Mouse (Mus musculus) CH12.LX (cell line): Measurements from ENCODE around the gene Ccr1l1. TPM values are rescaled to one million over a fixed set of nuclear protein-coding genes. Genes with fewer than 3 reads are reported as not detected.
A peak's percentile ranks its signal among the peaks of the same experiment; 100 is the strongest.

Source experiments
- DNase-seq: peaks from one replicate; pipeline ENCODE4 v3.0.0-alpha.2; 2013; ENCODE audit errors: extremely low read depth
- H3K27ac ChIP-seq: 2 replicates; pipeline ENCODE4 v1.5.1; 2012; ENCODE audit warnings: low read depth, mild to moderate bottlenecking, control low read depth, moderate library complexity; ENCODE audit not compliant: insufficient read depth
- H3K27me3 ChIP-seq: replicated peaks from 2 replicates; pipeline ENCODE3; 2012; ENCODE audit warnings: inconsistent platforms
- H3K36me3 ChIP-seq, 2 experiments: replicated peaks in 1 of 2; 2 replicates each; pipeline versions ENCODE3 to v1.6.1; 2012; ENCODE audit warnings: inconsistent platforms in 1 of 2, low read length in 1 of 2, mild to moderate bottlenecking in 1 of 2, mixed read lengths in 1 of 2, moderate library complexity in 1 of 2; ENCODE audit not compliant: control insufficient read depth in 1 of 2, insufficient read depth in 1 of 2
- H3K4me1 ChIP-seq, 2 experiments: 2 replicates each; pipeline ENCODE4 v1.6.1; 2012; ENCODE audit warnings: inconsistent platforms in 1 of 2, moderate library complexity in 1 of 2; ENCODE audit not compliant: insufficient read depth in 2 of 2, control insufficient read depth in 1 of 2
- H3K4me2 ChIP-seq: 2 replicates; pipeline ENCODE4 v1.6.1; 2012; ENCODE audit warnings: low read depth, mild to moderate bottlenecking, control low read depth; ENCODE audit not compliant: poor library complexity, insufficient read depth, severe bottlenecking
- H3K4me3 ChIP-seq, 3 experiments: fragments of 150-350 bp in 1 of 3; sonication (generic) in 1 of 3; replicated peaks in 1 of 3; 2 replicates each; pipeline versions ENCODE3 to v1.5.1; 2011 to 2012; ENCODE audit warnings: low read depth in 2 of 3, low read length in 2 of 3, mild to moderate bottlenecking in 2 of 3, moderate library complexity in 2 of 3, control low read depth in 1 of 3, improper control_type of control experiment in 1 of 3, inconsistent platforms in 1 of 3, mixed read lengths in 1 of 3; ENCODE audit not compliant: poor library complexity in 1 of 3
- H3K79me2 ChIP-seq: replicated peaks from 2 replicates; pipeline ENCODE4 v1.6.1; 2012; ENCODE audit warnings: mild to moderate bottlenecking, moderate library complexity; ENCODE audit not compliant: control insufficient read depth, poor library complexity, insufficient read depth, severe bottlenecking; ENCODE audit errors: extremely low read depth
- H3K9ac ChIP-seq: 2 replicates; pipeline ENCODE4 v1.6.1; 2012; ENCODE audit warnings: low read depth, mild to moderate bottlenecking, control low read depth, moderate library complexity; ENCODE audit not compliant: insufficient read depth
- H3K9me3 ChIP-seq: replicated peaks from 2 replicates; pipeline ENCODE3; 2012; ENCODE audit warnings: low read length, inconsistent platforms, mixed read lengths
- BHLHE40 ChIP-seq: IDR thresholded peaks from 2 replicates; pipeline ENCODE4 v1.6.1; 2011; ENCODE audit warnings: mild to moderate bottlenecking, low read depth, low read length, improper control_type of control experiment
- CTCF ChIP-seq, 2 experiments: IDR thresholded peaks in 1 of 2; conservative IDR thresholded peaks in 1 of 2; 2 replicates each; pipeline ENCODE4 v1.5.1; 2011 to 2012; ENCODE audit warnings: low read depth in 2 of 2, low read length in 2 of 2, improper control_type of control experiment in 1 of 2, inconsistent platforms in 1 of 2, mild to moderate bottlenecking in 1 of 2, moderate library complexity in 1 of 2
- E2F4 ChIP-seq: IDR thresholded peaks from 2 replicates; pipeline ENCODE4 v1.6.1; 2011; ENCODE audit warnings: low read depth, low read length, improper control_type of control experiment; ENCODE audit not compliant: insufficient replicate concordance
- EP300 ChIP-seq: IDR thresholded peaks from 2 replicates; pipeline ENCODE4 v1.6.1; 2011; ENCODE audit warnings: low read length, improper control_type of control experiment
- ETS1 ChIP-seq: conservative IDR thresholded peaks from 2 replicates; pipeline ENCODE4 v1.6.1; 2012; ENCODE audit warnings: low read depth, mild to moderate bottlenecking, inconsistent platforms, low read length, improper control_type of control experiment, moderate library complexity
- GABPA ChIP-seq: IDR thresholded peaks from 2 replicates; pipeline ENCODE4 v1.6.1; 2012; ENCODE audit warnings: low read depth, low read length, improper control_type of control experiment, inconsistent platforms; ENCODE audit not compliant: insufficient replicate concordance
- IRF4 ChIP-seq: IDR thresholded peaks from 2 replicates; pipeline ENCODE4 v1.6.1; 2014; ENCODE audit warnings: low read depth, mild to moderate bottlenecking, inconsistent platforms, low read length, improper control_type of control experiment
- JUN ChIP-seq: IDR thresholded peaks from 2 replicates; pipeline ENCODE4 v1.6.1; 2011; ENCODE audit warnings: low read depth, mild to moderate bottlenecking, low read length, improper control_type of control experiment, moderate library complexity; ENCODE audit not compliant: insufficient read depth
- JUND ChIP-seq: conservative IDR thresholded peaks from 2 replicates; pipeline ENCODE4 v1.6.1; 2011; ENCODE audit warnings: low read depth, low read length, improper control_type of control experiment
- KAT2A ChIP-seq: IDR thresholded peaks from 2 replicates; pipeline ENCODE4 v1.6.1; 2012; ENCODE audit warnings: low read length, improper control_type of control experiment, inconsistent platforms; ENCODE audit not compliant: insufficient replicate concordance
- MAFK ChIP-seq: IDR thresholded peaks from 2 replicates; pipeline ENCODE4 v1.6.1; 2011; ENCODE audit warnings: low read length, improper control_type of control experiment; ENCODE audit not compliant: insufficient replicate concordance
- MAX ChIP-seq: IDR thresholded peaks from 2 replicates; pipeline ENCODE4 v1.6.1; 2011; ENCODE audit warnings: low read length, improper control_type of control experiment
- MAZ ChIP-seq: IDR thresholded peaks from 2 replicates; pipeline ENCODE4 v1.6.1; 2012; ENCODE audit warnings: low read depth, mild to moderate bottlenecking, inconsistent platforms, low read length, improper control_type of control experiment, moderate library complexity
- MEF2A ChIP-seq: IDR thresholded peaks from 2 replicates; pipeline ENCODE4 v1.6.1; 2014; ENCODE audit warnings: low read depth, mild to moderate bottlenecking, inconsistent platforms, low read length, improper control_type of control experiment, borderline replicate concordance
- MYC ChIP-seq: IDR thresholded peaks from 2 replicates; pipeline ENCODE4 v1.6.1; 2011; ENCODE audit warnings: low read depth, mild to moderate bottlenecking, improper control_type of control experiment, low read length
- POLR2A ChIP-seq: IDR thresholded peaks from 2 replicates; pipeline ENCODE4 v1.6.1; 2011; ENCODE audit warnings: low read depth, mild to moderate bottlenecking, improper control_type of control experiment, low read length
- RAD21 ChIP-seq: IDR thresholded peaks from 2 replicates; pipeline ENCODE4 v1.6.1; 2011; ENCODE audit warnings: low read depth, mild to moderate bottlenecking, low read length, improper control_type of control experiment, moderate library complexity
- SIN3A ChIP-seq: IDR thresholded peaks from 2 replicates; pipeline ENCODE4 v1.6.1; 2012; ENCODE audit warnings: low read length, improper control_type of control experiment, inconsistent platforms
- SMC3 ChIP-seq: IDR thresholded peaks from 2 replicates; pipeline ENCODE4 v1.6.1; 2011; ENCODE audit warnings: low read depth, low read length, improper control_type of control experiment
- TCF12 ChIP-seq: IDR thresholded peaks from 2 replicates; pipeline ENCODE4 v1.6.1; 2014; ENCODE audit warnings: low read depth, mild to moderate bottlenecking, inconsistent platforms, low read length, improper control_type of control experiment
- UBTF ChIP-seq: IDR thresholded peaks from 2 replicates; pipeline ENCODE4 v1.6.1; 2012; ENCODE audit warnings: low read depth, mild to moderate bottlenecking, inconsistent platforms, low read length, improper control_type of control experiment, moderate library complexity
- ZC3H11A ChIP-seq: IDR thresholded peaks from 2 replicates; pipeline ENCODE4 v1.6.1; 2012; ENCODE audit warnings: low read depth, mild to moderate bottlenecking, inconsistent platforms, low read length, improper control_type of control experiment
- ZKSCAN1 ChIP-seq: IDR thresholded peaks from 2 replicates; pipeline ENCODE4 v1.6.1; 2012; ENCODE audit warnings: low read depth, inconsistent platforms, low read length, improper control_type of control experiment, borderline replicate concordance
- ZMIZ1 ChIP-seq: IDR thresholded peaks from 2 replicates; pipeline ENCODE4 v1.6.1; 2012; ENCODE audit warnings: low read depth, mild to moderate bottlenecking, inconsistent platforms, low read length, improper control_type of control experiment
- dilution Hi-C: fragments of 300-500 bp; cut with MboI; formaldehyde crosslinking; loops from 2 replicates; pipeline ENCODE4 v1.14.3; 2020; ENCODE audit warnings: low sequenced_read_pairs; ENCODE audit not compliant: extremely low pct_unique_long_range_greater_than_20kb, extremely low pct_ligation_motif_present
- in situ Hi-C: fragments of 300-500 bp; cut with MboI; formaldehyde crosslinking; loops from 3 replicates; pipeline ENCODE4 v1.14.3; 2019; ENCODE audit warnings: low sequenced_read_pairs, low pct_ligation_motif_present, low pct_unique_long_range_greater_than_20kb, mixed read lengths
- polyA plus RNA-seq: library from polyadenylated mRNA; unstranded; fragments of >175 nt; gene quantifications from 2 replicates; pipeline ENCODE4 v1.2.1, GENCODE M21; 2012; ENCODE audit warnings: low read depth; ENCODE audit not compliant: insufficient read length
- total RNA-seq, 2 experiments: library from RNA; depleted of rRNA; stranded (reverse); fragments of 300-350 nt in 1 of 2; fragments of >200 nt in 1 of 2; gene quantifications; 2 replicates each; pipeline ENCODE4 v1.2.3; 2012 to 2014

Ccr1l1 gene
- total and polyA plus RNA-seq, 3 experiments: 0.08 TPM; not detected in 2

GRCm38 (mm10) chr9:123935776-123936175 is 42.4 kb downstream of the Ccr1l1 start:
- no peak for DNase-seq
- Histone ChIP-seq H3K4me3 (no peak overlapping the region), H3K79me2 (no peaks in the 10 kb centered on the region)
- TF ChIP-seq MYC (no peak), MEF2A (0 out of 2 replicates have a peak, but pooled peaks have one; percentile 24), RAD21 (no peak), MAFK (no peak), E2F4 (0 out of 2 replicates have a peak, but pooled peaks have one; percentile 23), POLR2A (no peak), ZC3H11A (no peak), GABPA (no peak), KAT2A (no peak), MAX (0 out of 2 replicates have a peak, but pooled peaks have one; percentile 27), MAZ (no peak), JUND (0 out of 2 replicates have a peak, but pooled peaks have one; percentile 7)
- TF ChIP-seq, all 38 proteins: peak for 4
- H3K27ac ChIP-seq: peak overlapping the region; percentile 79
- H3K27me3 ChIP-seq: no peaks in the 10 kb centered on the region
- peak overlapping the region; percentile 90 for H3K4me2 ChIP-seq
- H3K4me1 ChIP-seq: peaks cover 27 to 64% of the 10 kb centered on the region in 2 experiments
- no peaks in the 10 kb centered on the region for H3K36me3 ChIP-seq
- dilution Hi-C loops: no loop called here
- H3K9me3 ChIP-seq: no peaks in the 10 kb centered on the region
- in situ Hi-C loops: no loop called here
- peak overlapping the region; percentile 63; the same call in 1 of the 2 replicates for H3K9ac ChIP-seq

GRCm38 (mm10) chr9:123935346-123935745 is 42.9 kb downstream of the Ccr1l1 start:
- in situ Hi-C loops (no loop called here), dilution Hi-C loops (no loop called here)
- Histone ChIP-seq H3K79me2 (no peaks in the 10 kb centered on the region), H3K4me3 (no peak overlapping the region), H3K27me3 (no peaks in the 10 kb centered on the region), H3K9ac (peak overlapping the region; percentile 90), H3K27ac (peak overlapping the region; percentile 79), H3K4me1 (peaks cover 27 to 64% of the 10 kb centered on the region in 2 experiments), H3K36me3 (no peaks in the 10 kb centered on the region), H3K4me2 (peak overlapping the region; percentile 90), H3K9me3 (no peaks in the 10 kb centered on the region)
- peak; percentile 66 for DNase-seq
- peak; percentile 66 for TF ChIP-seq JUN
- no peak for TF ChIP-seq UBTF
- no peak for TF ChIP-seq CTCF (conservative IDR thresholded peaks at IDR 0.05 in 1 of 2, IDR thresholded peaks at IDR 0.05 in 1 of 2; ENCODE audit: low read depth in 2 of 2, low read length in 2 of 2)
- no peak for TF ChIP-seq SIN3A
- TF ChIP-seq SMC3: no peak; the same call in 1 of the 2 replicates
- TF ChIP-seq JUND: peak; percentile 83
- TF ChIP-seq MAZ: no peak
- TF ChIP-seq BHLHE40: peak; percentile 16; the same call in 1 of the 2 replicates
- no peak for TF ChIP-seq ZKSCAN1
- TF ChIP-seq ETS1: peak; percentile 90
- TF ChIP-seq IRF4: peak; percentile 91
- TF ChIP-seq TCF12: no peak
- no peak for TF ChIP-seq GABPA
- peak; percentile 1; the same call in 1 of the 2 replicates for TF ChIP-seq ZMIZ1
- no peak for TF ChIP-seq ZC3H11A
- peak; percentile 91 for TF ChIP-seq MAFK
- peak; percentile 66 for TF ChIP-seq EP300
